Mouse (Mus musculus) bone marrow macrophage, adult 2 months (primary cell): Measurements from ENCODE around the gene B230118H07Rik. TPM values are rescaled to one million over a fixed set of nuclear protein-coding genes. Genes with fewer than 3 reads are reported as not detected.

Source experiments
- H3K27ac ChIP-seq: 2 replicates; pipeline ENCODE4 v1.5.1; 2012; ENCODE audit warnings: low read depth, low read length; ENCODE audit not compliant: insufficient read depth
- H3K4me1 ChIP-seq: 2 replicates; pipeline ENCODE4 v1.6.1; 2012; ENCODE audit warnings: low read length; ENCODE audit not compliant: control insufficient read depth, insufficient read depth
- H3K4me3 ChIP-seq: 2 replicates; pipeline ENCODE4 v1.5.1; 2012; ENCODE audit warnings: mild to moderate bottlenecking, low read length, moderate library complexity; ENCODE audit not compliant: insufficient read depth
- CTCF ChIP-seq: IDR thresholded peaks from 2 replicates; pipeline ENCODE4 v1.5.1; 2012; ENCODE audit warnings: low read depth, mild to moderate bottlenecking, low read length, moderate library complexity
- POLR2A ChIP-seq: IDR thresholded peaks from 2 replicates; pipeline ENCODE4 v1.6.1; 2012; ENCODE audit warnings: mild to moderate bottlenecking, low read depth, low read length, borderline replicate concordance
- polyA plus RNA-seq: library from polyadenylated mRNA; stranded (reverse); fragments of >200 nt; gene quantifications from 2 replicates; pipeline ENCODE4 v1.2.4, GENCODE M21; 2012; ENCODE audit not compliant: missing spikeins, insufficient read depth, insufficient read length

B230118H07Rik gene
- polyA plus RNA-seq: 24.2 and 31.9 TPM in 2 replicates

- no peak within 1 kb of the TSS for H3K4me3 ChIP-seq
- no peak within 1 kb of the TSS for H3K27ac ChIP-seq
- H3K4me1 ChIP-seq: no peaks in the 10 kb centered on the region
- TF ChIP-seq POLR2A (no peak), CTCF (no peak)
Measured at GRCm38 (mm10) chr2:101649114-101649671, at the start of gene B230118H07Rik, which contains the start of gene Rag1. TSS of gene B230118H07Rik (minus strand) at chr2:101649532. TSS of gene Rag1 (minus strand) at chr2:101649501.

- TF ChIP-seq CTCF: no peak
- no peak for TF ChIP-seq POLR2A
Measured at GRCm38 (mm10) chr2:101695584-101695983, 46.3 kb upstream of the B230118H07Rik start.

GRCm38 (mm10) chr2:101693577-101694215 is 44.4 kb upstream of the B230118H07Rik start:
- peaks cover 22% of the 10 kb centered on the region for H3K4me1 ChIP-seq
- no peak overlapping the region for H3K4me3 ChIP-seq
- TF ChIP-seq CTCF: no peak
- TF ChIP-seq POLR2A: no peak
- no peak overlapping the region for H3K27ac ChIP-seq

More at GRCm38 (mm10) chr2:101695584-101695983, 46.3 kb upstream of the B230118H07Rik start:
- Histone ChIP-seq H3K27ac (no peak overlapping the region), H3K4me3 (no peak overlapping the region), H3K4me1 (peaks cover 32% of the 10 kb centered on the region)

GRCm38 (mm10) chr2:101693043-101693442 is 43.7 kb upstream of the B230118H07Rik start:
- peaks cover 16% of the 10 kb centered on the region for H3K4me1 ChIP-seq
- TF ChIP-seq CTCF: no peak
- TF ChIP-seq POLR2A: no peak
- no peak overlapping the region for H3K27ac ChIP-seq
- H3K4me3 ChIP-seq: no peak overlapping the region

- Histone ChIP-seq H3K4me3 (no peak overlapping the region), H3K27ac (no peak overlapping the region), H3K4me1 (no peaks in the 10 kb centered on the region)
- TF ChIP-seq POLR2A (no peak), CTCF (no peak)
Measured at GRCm38 (mm10) chr2:101690252-101690827, 41.0 kb upstream of the B230118H07Rik start.

- H3K27ac ChIP-seq: no peak overlapping the region
- TF ChIP-seq POLR2A (no peak), CTCF (no peak)
- no peaks in the 10 kb centered on the region for H3K4me1 ChIP-seq
- no peak overlapping the region for H3K4me3 ChIP-seq
Measured at GRCm38 (mm10) chr2:101688011-101688410, 38.7 kb upstream of the B230118H07Rik start.

- Histone ChIP-seq H3K4me1 (no peaks in the 10 kb centered on the region), H3K27ac (no peak overlapping the region), H3K4me3 (no peak overlapping the region)
- TF ChIP-seq POLR2A: no peak
- no peak for TF ChIP-seq CTCF
Measured at GRCm38 (mm10) chr2:101684421-101684820, 35.1 kb upstream of the B230118H07Rik start.

- TF ChIP-seq POLR2A: no peak
- peaks cover 4% of the 10 kb centered on the region for H3K4me1 ChIP-seq
- H3K27ac ChIP-seq: no peak overlapping the region
- peak overlapping the region; percentile 99 for H3K4me3 ChIP-seq
Measured at GRCm38 (mm10) chr2:101679164-101679784, 29.9 kb upstream of the B230118H07Rik start.

- no peak; the same call in 1 of the 2 replicates for TF ChIP-seq POLR2A
- peak; percentile 24; the same call in 1 of the 2 replicates for TF ChIP-seq CTCF
- Histone ChIP-seq H3K27ac (peak within 1 kb of the TSS; percentile 27; the same call in 1 of the 2 replicates), H3K4me3 (peak within 1 kb of the TSS; percentile 99), H3K4me1 (peaks cover 4% of the 10 kb centered on the region)
Measured at GRCm38 (mm10) chr2:101678236-101679021, 29.1 kb upstream of the B230118H07Rik start, which contains the start of gene Traf6. TSS of gene Traf6 (plus strand) at chr2:101678429.
